ENCODE assay signal across 5 mouse cellular contexts in genomic region chr12:92891663-92892062, GRCm38 (mm10).
ATAC-seq lines count a peak whose summit lies in the region.

No protein-coding gene starts in this region.

- ATAC-seq in CD4-positive, CD25-positive, alpha-beta regulatory T cell, adult 4 months, result peak; percentile 24
- ATAC-seq in common myeloid progenitor, adult 5-6 weeks (replicated peaks; ENCODE audit: low read depth, poor library complexity, severe bottlenecking), result peak; percentile 71
- ATAC-seq in hematopoietic stem cell, adult 5-6 weeks (replicated peaks in 1 of 2; ENCODE audit: insufficient read depth in 1 of 2, low FRiP score in 2 of 2, low TSS enrichment in 1 of 2, low read depth in 1 of 2, poor library complexity in 2 of 2, severe bottlenecking in 2 of 2), result peak; percentile 70 to 84
- ATAC-seq in megakaryocyte, adult 5-6 weeks (ENCODE audit: poor library complexity, severe bottlenecking), result peak; percentile 47; the same call in 1 of the 2 replicates
- ATAC-seq in neutrophil, adult 5-6 weeks (ENCODE audit: extremely low read depth, insufficient number of reproducible peaks, low FRiP score, poor library complexity, severe bottlenecking), result peak; percentile 30; the same call in 1 of the 2 replicates

Comparison
In these comparisons a context has a peak if more than half of its experiments do, and no peak if none do; other contexts are left out.
1. Peak in every context shown above with its lines: ATAC-seq.
2. ATAC-seq: peak in every context shown above with its lines; median percentile 77 in hematopoietic stem cell, adult 5-6 weeks; 71 in common myeloid progenitor, adult 5-6 weeks; 47 in megakaryocyte, adult 5-6 weeks; 30 in neutrophil, adult 5-6 weeks; 24 in CD4-positive, CD25-positive, alpha-beta regulatory T cell, adult 4 months.